Mouse (Mus musculus) megakaryocyte, embryonic 14.5 days (primary cell): ENCODE measurements at regions not wholly inside any gene's neighbourhood (a gene's known extent, or its start where the extent isn't known, plus 50 kb on each side); places are given as distances from the start of the nearest gene placed in this dataset.

Experiments used
- FLI1 ChIP-seq: IDR thresholded peaks from 2 replicates; pipeline ENCODE4 v1.6.1; 2012; ENCODE audit warnings: low read length, inconsistent platforms, mixed read lengths
- GATA1 ChIP-seq: IDR thresholded peaks from 3 replicates; pipeline ENCODE4 v1.6.1; 2012; ENCODE audit warnings: mixed read lengths, low read length, inconsistent platforms, borderline replicate concordance

GRCm38 (mm10) chr10:114996400-114996799, 188.4 kb downstream of the Tph2 start:
- TF ChIP-seq GATA1: no peak
- no peak for TF ChIP-seq FLI1
